ENCODE assay signal across 8 mouse cellular contexts in genomic region chr5:142416070-142416775, GRCm38 (mm10). TPM values are rescaled to one million over a fixed set of nuclear protein-coding genes. Genes with fewer than 3 reads are reported as not detected.
DNase-seq lines count a peak whose midpoint lies in the region; ATAC-seq and TF ChIP-seq lines count a peak whose summit lies in the region.

No protein-coding gene starts in this region.

- TF ChIP-seq CTCF in liver, embryonic 14.5 days (IDR thresholded peaks at IDR 0.05; ENCODE audit: low read depth): no peak
- no peak for TF ChIP-seq CTCF in stomach, postnatal 0 days (IDR thresholded peaks at IDR 0.05; ENCODE audit: low read depth)

- H3K36me3 ChIP-seq in neural tube, embryonic 13.5 days: peaks cover 25% of the 10 kb centered on the region
- H3K36me3 ChIP-seq in liver, embryonic 14.5 days (replicated peaks; ENCODE audit: control insufficient read depth, insufficient read depth, low read depth): no peaks in the 10 kb centered on the region
- peaks cover 3% of the 10 kb centered on the region; the same call in 1 of the 2 replicates for H3K36me3 ChIP-seq in stomach, postnatal 0 days (ENCODE audit: control insufficient read depth, insufficient read depth, low read length)
- H3K36me3 ChIP-seq in forebrain, embryonic 16.5 days (ENCODE audit: control insufficient read depth, insufficient read depth): no peaks in the 10 kb centered on the region; the same call in 1 of the 2 replicates

- H3K4me2 ChIP-seq in neural tube, embryonic 13.5 days: no peak overlapping the region
- peak overlapping the region; percentile 36 for H3K4me2 ChIP-seq in liver, embryonic 14.5 days (ENCODE audit: low read depth)
- no peak overlapping the region for H3K4me2 ChIP-seq in stomach, postnatal 0 days (replicated peaks; ENCODE audit: low read depth)
- H3K4me2 ChIP-seq in forebrain, embryonic 16.5 days (ENCODE audit: low read length): no peak overlapping the region

- peak; percentile 32 for DNase-seq in embryo, embryonic 10 days (ENCODE audit: low spot score)
- DNase-seq in embryo, embryonic 10.5 days (ENCODE audit: low spot score): no peak
- no peak for DNase-seq in neural tube, embryonic 10.5 days (ENCODE audit: extremely low spot score, low spot score)
- no peak for DNase-seq in liver, embryonic 14.5 days (ENCODE audit: low read depth in 3 of 3, low spot score in 3 of 3)
- no peak for DNase-seq in stomach, postnatal 0 days (ENCODE audit: low spot score)
- no peak for DNase-seq in right cerebral cortex, postnatal 10 days (ENCODE audit: low spot score in 2 of 2)

- no peak overlapping the region for H3K9ac ChIP-seq in neural tube, embryonic 13.5 days
- H3K9ac ChIP-seq in liver, embryonic 14.5 days (replicated peaks): 0 out of 2 replicates have a peak overlapping the region, but pooled peaks have one; percentile 7
- peak overlapping the region; percentile 43; the same call in 1 of the 2 replicates for H3K9ac ChIP-seq in stomach, postnatal 0 days (ENCODE audit: low read length)
- no peak overlapping the region for H3K9ac ChIP-seq in forebrain, embryonic 16.5 days (replicated peaks; ENCODE audit: low read depth, low read length)

- H3K9me3 ChIP-seq in neural tube, embryonic 13.5 days: no peaks in the 10 kb centered on the region
- no peaks in the 10 kb centered on the region for H3K9me3 ChIP-seq in liver, embryonic 14.5 days (ENCODE audit: control insufficient read depth, low read length)
- no peaks in the 10 kb centered on the region for H3K9me3 ChIP-seq in stomach, postnatal 0 days (ENCODE audit: control insufficient read depth, low read length)
- no peaks in the 10 kb centered on the region for H3K9me3 ChIP-seq in forebrain, embryonic 16.5 days (ENCODE audit: control insufficient read depth, low read length)

- 35% methylated on average over 14 of the region's 14 CpGs for WGBS in neural tube, embryonic 13.5 days
- WGBS in liver, embryonic 14.5 days (ENCODE audit: insufficient replicate concordance): 9% methylated on average over 14 of the region's 14 CpGs
- WGBS in stomach, postnatal 0 days: 26% methylated on average over 14 of the region's 14 CpGs
- 27% methylated on average over 14 of the region's 14 CpGs for WGBS in forebrain, embryonic 16.5 days

- no peak overlapping the region for H3K4me3 ChIP-seq in neural tube, embryonic 13.5 days
- no peak overlapping the region for H3K4me3 ChIP-seq in liver, embryonic 14.5 days (ENCODE audit: insufficient read depth in 1 of 2, low read depth in 2 of 2, low read length in 2 of 2)
- no peak overlapping the region for H3K4me3 ChIP-seq in stomach, postnatal 0 days (ENCODE audit: low read depth, low read length)
- no peak overlapping the region for H3K4me3 ChIP-seq in forebrain, embryonic 16.5 days (replicated peaks; ENCODE audit: low read length)

- ATAC-seq in neural tube, embryonic 13.5 days (ENCODE audit: low read depth): no peak
- peak; percentile 58 for ATAC-seq in liver, embryonic 14.5 days (ENCODE audit: insufficient read depth)
- ATAC-seq in stomach, postnatal 0 days (ENCODE audit: low FRiP score, low TSS enrichment): no peak; the same call in 1 of the 2 replicates
- no peak for ATAC-seq in forebrain, embryonic 16.5 days

- TF ChIP-seq EP300 in liver, embryonic 14.5 days (IDR thresholded peaks at IDR 0.05; ENCODE audit: low read depth): no peak
- no peak for TF ChIP-seq EP300 in stomach, postnatal 0 days (optimal IDR thresholded peaks at IDR 0.05)

- peak overlapping the region; percentile 43 for H3K27ac ChIP-seq in neural tube, embryonic 13.5 days (replicated peaks)
- peak overlapping the region; percentile 16; the same call in 1 of the 2 replicates for H3K27ac ChIP-seq in liver, embryonic 14.5 days
- H3K27ac ChIP-seq in stomach, postnatal 0 days (replicated peaks): peak overlapping the region; percentile 61
- H3K27ac ChIP-seq in forebrain, embryonic 16.5 days (ENCODE audit: low read length): no peak overlapping the region

- peaks cover 43% of the 10 kb centered on the region for H3K4me1 ChIP-seq in neural tube, embryonic 13.5 days (replicated peaks)
- peaks cover 14 to 15% of the 10 kb centered on the region in 2 experiments for H3K4me1 ChIP-seq in liver, embryonic 14.5 days (replicated peaks; ENCODE audit: control insufficient read depth in 2 of 2, insufficient read depth in 2 of 2, low read length in 1 of 2)
- 0 out of 2 replicates have a peak, but pooled peaks cover 2% of the 10 kb centered on the region for H3K4me1 ChIP-seq in stomach, postnatal 0 days (replicated peaks; ENCODE audit: control insufficient read depth, insufficient read depth)
- H3K4me1 ChIP-seq in forebrain, embryonic 16.5 days (replicated peaks; ENCODE audit: control insufficient read depth, insufficient read depth, low read length): 0 out of 2 replicates have a peak, but pooled peaks cover 6% of the 10 kb centered on the region

- peaks cover 4% of the 10 kb centered on the region; the same call in 1 of the 2 replicates for H3K27me3 ChIP-seq in neural tube, embryonic 13.5 days
- no peaks in the 10 kb centered on the region for H3K27me3 ChIP-seq in liver, embryonic 14.5 days (ENCODE audit: control insufficient read depth, insufficient read depth, low read length)
- H3K27me3 ChIP-seq in stomach, postnatal 0 days (ENCODE audit: control insufficient read depth, insufficient read depth, low read length): no peaks in the 10 kb centered on the region
- no peaks in the 10 kb centered on the region for H3K27me3 ChIP-seq in forebrain, embryonic 16.5 days (replicated peaks; ENCODE audit: control insufficient read depth, insufficient read depth, low read length)

RNA-seq across cellular contexts. Expression of gene Foxk1, which starts 14.9 kb away (rescaled TPM):
- 5.6 and 7.2 TPM in 2 replicates for polyA plus RNA-seq in neural tube, embryonic 13.5 days (2015; fragmentation: Nextera tagmentation; extraction: Ambion mirVana)
- 2.4 TPM in 2 replicates for polyA plus RNA-seq in liver, embryonic 14.5 days (2012; rRNA removed)
- 1.1 and 1.8 TPM in 2 replicates for polyA plus RNA-seq in liver, embryonic 14.5 days (2014; fragmentation: Nextera tagmentation; extraction: Ambion mirVana)
- polyA plus RNA-seq in stomach, postnatal 0 days (2015; fragmentation: Nextera tagmentation; extraction: Ambion mirVana): 3.5 and 3.8 TPM in 2 replicates
- polyA plus RNA-seq in forebrain, embryonic 16.5 days (2015; fragmentation: Nextera tagmentation; extraction: Ambion mirVana): 4.1 and 4.6 TPM in 2 replicates

RNA-seq across cellular contexts. Expression of gene Ap5z1, which starts 47.5 kb away (rescaled TPM):
- 10.9 and 14.1 TPM in 2 replicates for polyA plus RNA-seq in neural tube, embryonic 13.5 days (2015; fragmentation: Nextera tagmentation; extraction: Ambion mirVana)
- 5.8 and 6.8 TPM in 2 replicates for polyA plus RNA-seq in liver, embryonic 14.5 days (2012; rRNA removed)
- 3.1 and 3.5 TPM in 2 replicates for polyA plus RNA-seq in liver, embryonic 14.5 days (2014; fragmentation: Nextera tagmentation; extraction: Ambion mirVana)
- polyA plus RNA-seq in stomach, postnatal 0 days (2015; fragmentation: Nextera tagmentation; extraction: Ambion mirVana): 4.2 and 5.0 TPM in 2 replicates
- polyA plus RNA-seq in forebrain, embryonic 16.5 days (2015; fragmentation: Nextera tagmentation; extraction: Ambion mirVana): 14.8 and 16.9 TPM in 2 replicates

Comparison
In these comparisons a context has a peak if more than half of its experiments do, and no peak if none do; other contexts are left out.
1. H3K9ac ChIP-seq: peak in liver, embryonic 14.5 days (single experiment) and stomach, postnatal 0 days (single experiment); none in neural tube, embryonic 13.5 days (single experiment) and forebrain, embryonic 16.5 days (single experiment).